12 mouse cellular contexts compared by ENCODE assay signal in genomic region chr8:77436013-77436990, GRCm38 (mm10).
A peak's percentile ranks its signal among the peaks of the same experiment; 100 is the strongest.
DNase-seq lines count a peak whose midpoint lies in the region; ATAC-seq and TF ChIP-seq lines count a peak whose summit lies in the region.
"Had no signal": no experiment of that assay in that cellular context is flagged by ENCODE, and none has a peak within 500 bp of the region (broad histone marks: within the 10 kb centered on the region; RNA-seq: fewer than 3 reads in every experiment).

No protein-coding gene starts in this region.

- peaks cover 32% of the 10 kb centered on the region for H3K4me1 ChIP-seq in heart, embryonic 10.5 days
- H3K4me1 ChIP-seq in liver, postnatal 0 days (ENCODE audit: insufficient read depth) = peaks cover 10% of the 10 kb centered on the region; the same call in 1 of the 2 replicates

- no peak for TF ChIP-seq CTCF in liver, postnatal 0 days (IDR thresholded peaks at IDR 0.05; ENCODE audit: low read depth)

- H3K4me2 ChIP-seq in liver, postnatal 0 days (ENCODE audit: low read depth, low read length) = no peak overlapping the region
- H3K4me2 ChIP-seq: limb, embryonic 15.5 days; neural tube, embryonic 12.5 days had no signal

- no peak overlapping the region for H3K4me3 ChIP-seq in heart, embryonic 10.5 days
- H3K4me3 ChIP-seq in liver, postnatal 0 days (ENCODE audit: low read depth, low read length) = no peak overlapping the region
- H3K4me3 ChIP-seq: forebrain, embryonic 10.5 days; limb, embryonic 15.5 days; neural tube, embryonic 12.5 days had no signal

- TF ChIP-seq EP300 in liver, postnatal 0 days (IDR thresholded peaks at IDR 0.05; ENCODE audit: low read depth) = no peak

- DNase-seq in heart, embryonic 10.5 days (ENCODE audit: low spot score) = no peak
- no peak for DNase-seq in heart, adult 8-10 months (ENCODE audit: low spot score)
- peak; percentile 67 for DNase-seq in CD4-positive helper T cell, adult 2 months (ENCODE audit: low read depth, low spot score)
- peak; percentile 78 for DNase-seq in induced T-regulatory cell, adult 2 months (ENCODE audit: low read depth)
- no peak for DNase-seq in liver, postnatal 0 days
- no peak for DNase-seq in thymus, adult 18-20 months
- no peak for DNase-seq in adrenal gland, postnatal 36 days
- DNase-seq: cerebellum, adult 9-10 months had no signal

- H3K36me3 ChIP-seq in heart, embryonic 10.5 days = no peaks in the 10 kb centered on the region
- no peaks in the 10 kb centered on the region for H3K36me3 ChIP-seq in liver, postnatal 0 days (replicated peaks; ENCODE audit: insufficient read depth, low read length)
- H3K36me3 ChIP-seq: forebrain, embryonic 10.5 days; limb, embryonic 15.5 days; neural tube, embryonic 12.5 days had no signal

- no peaks in the 10 kb centered on the region for H3K9me3 ChIP-seq in heart, embryonic 10.5 days
- H3K9me3 ChIP-seq in liver, postnatal 0 days (ENCODE audit: low read length) = no peaks in the 10 kb centered on the region
- H3K9me3 ChIP-seq: forebrain, embryonic 10.5 days; limb, embryonic 15.5 days; neural tube, embryonic 12.5 days had no signal

- H3K27ac ChIP-seq in heart, embryonic 10.5 days = peak overlapping the region; percentile 59; the same call in 1 of the 2 replicates
- no peak overlapping the region for H3K27ac ChIP-seq in liver, postnatal 0 days (ENCODE audit: low read depth)
- H3K27ac ChIP-seq: forebrain, embryonic 10.5 days; limb, embryonic 15.5 days; neural tube, embryonic 12.5 days had no signal

- 0 out of 2 replicates have a peak, but pooled peaks have one; percentile 6 for ATAC-seq in liver, postnatal 0 days
- ATAC-seq in monocyte, adult 5-6 weeks (replicated peaks; ENCODE audit: insufficient number of reproducible peaks, low FRiP score, low TSS enrichment, poor library complexity, severe bottlenecking) = no peak

- H3K9ac ChIP-seq in liver, postnatal 0 days (replicated peaks) = no peak overlapping the region
- H3K9ac ChIP-seq: limb, embryonic 15.5 days; neural tube, embryonic 12.5 days had no signal

- WGBS in heart, embryonic 10.5 days = 53% methylated on average over 15 of the region's 15 CpGs
- WGBS in liver, postnatal 0 days (ENCODE audit: insufficient replicate concordance) = 57% methylated on average over 15 of the region's 15 CpGs

- no peaks in the 10 kb centered on the region for H3K27me3 ChIP-seq in heart, embryonic 10.5 days (ENCODE audit: insufficient read depth, poor library complexity, severe bottlenecking)
- H3K27me3 ChIP-seq in liver, postnatal 0 days (ENCODE audit: insufficient read depth, low read length) = no peaks in the 10 kb centered on the region
- H3K27me3 ChIP-seq: limb, embryonic 15.5 days; neural tube, embryonic 12.5 days had no signal

Comparison
In these comparisons a context has a peak if more than half of its experiments do, and no peak if none do; other contexts are left out.
1. DNase-seq: peak in CD4-positive helper T cell, adult 2 months (single experiment) and induced T-regulatory cell, adult 2 months (single experiment); none in heart, embryonic 10.5 days (single experiment), heart, adult 8-10 months (single experiment), liver, postnatal 0 days (single experiment), thymus, adult 18-20 months (0 of 2) and adrenal gland, postnatal 36 days (0 of 2).